Mouse (Mus musculus): ENCODE measurements around the gene Mfap3l.
A peak's percentile ranks its signal among the peaks of the same experiment; 100 is the strongest.
"Not testable (repeated sequence)": the region's sequence is repeated elsewhere in the genome, so short reads cannot be mapped to it uniquely, and the experiment has no call there.

Gene Mfap3l

DNA sequence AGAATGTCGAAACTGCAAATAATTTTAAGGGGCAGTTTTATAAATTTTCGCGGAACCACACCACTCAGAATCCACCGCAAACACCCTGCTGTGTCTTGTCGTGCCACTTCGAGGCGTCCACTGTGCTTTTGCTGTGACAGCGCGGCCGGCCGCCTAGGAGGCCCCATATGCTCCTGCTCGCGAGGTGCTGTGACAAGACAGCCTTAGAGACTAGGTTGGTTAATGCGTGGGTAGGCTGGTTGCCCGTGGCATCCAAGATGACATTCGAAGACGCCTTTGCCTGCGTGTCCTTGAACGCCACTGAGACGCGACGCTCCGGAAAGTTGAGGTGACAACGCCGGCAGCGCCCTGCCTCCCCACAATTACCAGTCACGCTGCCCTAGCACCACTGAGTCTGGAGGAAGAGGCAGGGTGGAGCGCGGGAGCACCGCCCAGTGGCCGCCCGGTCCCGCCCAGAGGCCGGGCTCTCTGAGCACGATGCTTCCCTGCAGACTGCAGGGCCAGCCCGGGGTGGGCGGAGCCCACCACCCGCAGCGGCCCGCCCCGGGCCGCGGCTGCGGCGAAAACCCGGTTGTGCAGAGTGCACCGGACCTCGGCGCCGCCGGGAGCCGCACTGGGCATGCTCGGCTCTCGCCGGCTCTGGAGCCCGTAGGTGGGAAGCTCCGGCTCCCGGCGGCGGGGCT, at the start of gene Mfap3l:
Gene Mfap3l (plus strand): TSS at position 578 of the 683 bp plus-strand sequence.
- DNase-seq: peak; percentile 71

GRCm38 (mm10) chr8:60583369-60583768, 49.3 kb upstream of the Mfap3l start:
- DNase-seq: no peak

DNA sequence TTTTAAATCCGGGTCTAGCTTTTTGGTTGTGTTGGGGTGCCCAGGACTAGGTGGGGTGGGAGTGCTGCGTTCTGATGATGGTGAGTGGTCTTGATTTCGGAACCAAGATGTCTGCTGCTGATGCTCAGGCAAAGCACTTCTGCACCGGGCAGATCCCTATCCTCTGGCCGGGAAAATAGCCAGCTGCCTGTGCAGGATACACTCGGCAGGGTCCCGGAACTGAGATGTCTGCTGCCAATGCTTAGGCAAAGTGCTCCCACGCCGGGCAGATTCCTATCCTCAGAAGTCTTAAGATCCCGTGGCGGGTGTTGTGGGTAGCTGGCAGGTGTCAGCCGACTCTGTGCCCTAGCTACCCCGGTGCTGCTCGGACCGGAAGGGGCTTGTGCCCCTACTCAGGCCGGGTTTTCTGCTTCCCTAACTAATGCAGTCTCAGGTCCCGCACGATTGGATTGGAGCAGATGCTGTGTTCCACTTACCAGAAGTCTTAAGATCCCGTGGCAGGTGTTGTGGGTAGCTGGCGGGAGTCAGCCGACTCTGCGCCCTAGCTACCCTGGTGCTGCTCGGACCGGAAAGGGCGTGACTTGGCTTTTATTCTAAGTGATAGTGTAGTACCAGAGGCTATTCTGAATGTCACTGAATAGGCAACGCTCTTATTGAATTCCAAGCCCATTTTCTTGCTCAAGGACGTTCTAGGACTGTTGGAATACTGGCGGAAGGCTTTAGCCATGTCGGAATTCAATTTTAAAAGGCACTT, 41.1 kb upstream of the Mfap3l start:
- DNase-seq: not testable (repeated sequence)

GRCm38 (mm10) chr8:60594761-60595160, 37.9 kb upstream of the Mfap3l start:
- DNase-seq: no peak

- no peak for DNase-seq
Measured at GRCm38 (mm10) chr8:60611580-60612111, 21.0 kb upstream of the Mfap3l start.

GRCm38 (mm10) chr8:60616928-60617327, 15.7 kb upstream of the Mfap3l start:
- DNase-seq: peak in 1 of 2 experiments; percentile 22

DNA sequence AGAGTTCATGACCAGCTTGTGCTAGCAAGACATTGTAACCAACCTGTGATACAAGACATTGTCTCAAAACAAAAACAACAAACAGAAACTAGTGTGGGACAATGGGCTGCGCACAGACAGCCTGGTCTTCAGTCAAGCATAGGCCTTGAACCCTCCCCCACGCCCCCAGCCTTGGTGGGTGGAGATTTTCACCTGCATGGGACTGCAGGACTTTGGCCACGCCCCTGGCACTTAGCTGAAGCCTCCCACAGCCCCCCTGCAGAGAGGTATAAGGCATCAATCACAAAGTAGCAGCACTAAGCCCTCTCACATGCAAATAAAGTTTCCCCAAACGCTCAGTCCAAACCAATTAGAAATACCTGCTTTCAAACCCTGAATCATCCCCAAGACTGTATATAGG, 11.1 kb upstream of the Mfap3l start:
- no peak for DNase-seq

DNA sequence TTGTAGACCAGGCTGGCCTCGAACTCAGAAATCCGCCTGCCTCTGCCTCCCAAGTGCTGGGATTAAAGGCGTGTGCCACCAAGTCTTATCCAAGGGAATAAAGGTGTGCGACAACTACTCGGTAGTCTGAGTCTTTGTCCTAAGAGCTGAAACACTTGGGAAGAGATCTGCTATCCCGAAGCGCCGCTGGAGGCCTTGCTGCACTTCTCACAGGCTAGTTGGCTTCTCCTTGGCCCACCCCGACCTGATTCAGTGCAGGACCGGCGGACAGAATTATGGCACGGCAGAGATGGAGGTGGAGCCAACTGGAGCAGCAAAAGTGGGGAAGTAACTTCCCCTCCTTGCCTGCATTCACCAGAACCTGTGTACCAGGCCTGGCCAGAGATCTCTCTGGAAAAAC, 10.6 kb upstream of the Mfap3l start:
- DNase-seq: no peak

DNA sequence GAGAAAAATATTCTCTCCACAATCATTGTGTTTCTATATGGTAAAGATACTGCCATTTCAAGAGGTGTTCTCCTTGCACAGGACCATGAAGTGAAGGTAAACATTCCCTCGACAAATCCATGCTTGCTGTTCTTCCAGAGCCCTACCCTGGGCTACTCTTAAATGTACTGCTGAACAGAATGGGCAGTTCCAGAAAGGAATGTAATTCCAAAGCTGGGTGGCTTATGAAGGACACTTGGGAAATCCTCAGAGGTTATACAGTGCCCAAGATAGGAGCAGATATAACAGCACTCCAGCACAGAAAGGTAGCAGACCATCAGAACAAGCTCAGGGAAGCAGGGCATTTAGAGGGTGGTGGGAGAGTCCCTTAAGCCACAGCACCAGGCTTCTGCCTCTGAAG, 9.2 kb upstream of the Mfap3l start:
- no peak for DNase-seq

- no peak for DNase-seq
Measured at GRCm38 (mm10) chr8:60624722-60625121, 7.9 kb upstream of the Mfap3l start.

DNA sequence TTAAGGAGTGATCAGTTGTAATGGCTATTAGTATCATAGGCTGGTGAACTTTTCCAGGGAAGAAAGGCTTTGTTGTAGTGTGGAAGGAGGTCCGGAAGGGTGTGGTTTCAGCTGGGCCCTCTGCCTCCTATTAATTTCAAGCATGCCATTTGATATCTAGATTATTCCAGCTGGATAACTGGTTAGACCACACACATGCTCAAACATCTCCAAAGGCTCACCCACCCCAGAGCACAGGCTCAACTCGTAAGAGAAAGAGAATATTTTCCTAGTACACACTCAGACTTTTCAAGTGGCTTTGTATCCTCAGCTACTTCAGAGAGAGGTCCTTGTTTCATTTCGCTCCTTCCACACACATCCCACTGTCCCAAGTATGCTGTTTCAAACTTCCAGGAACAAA, 4.7 kb upstream of the Mfap3l start:
- DNase-seq: no peak

DNA sequence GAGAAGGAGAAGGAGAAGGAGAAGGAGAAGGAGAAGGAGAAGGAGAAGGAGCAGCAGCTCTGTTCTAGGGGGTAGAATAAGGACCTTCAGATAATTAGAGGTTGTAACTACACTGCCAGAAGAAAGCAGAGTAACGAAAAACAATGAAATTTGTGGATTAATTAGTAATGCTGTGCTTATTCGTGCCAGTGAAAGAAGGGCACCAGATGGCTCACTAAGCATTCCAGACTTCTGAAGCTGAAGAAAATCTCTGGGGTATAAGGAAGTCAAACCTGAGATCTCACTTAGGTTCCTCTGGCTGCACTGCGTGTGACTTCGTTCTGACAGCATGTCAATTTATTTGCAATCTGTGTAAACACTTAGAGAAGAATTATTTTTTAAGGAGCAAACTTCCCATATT, 3.6 kb upstream of the Mfap3l start:
- DNase-seq: no peak

- peak; percentile 9 to 22 for DNase-seq
Measured at GRCm38 (mm10) chr8:60631504-60631934, 1.1 kb upstream of the Mfap3l start.

- DNase-seq: no peak
Measured at GRCm38 (mm10) chr8:60632933-60633655, 467 bp downstream of the Mfap3l start.

DNA sequence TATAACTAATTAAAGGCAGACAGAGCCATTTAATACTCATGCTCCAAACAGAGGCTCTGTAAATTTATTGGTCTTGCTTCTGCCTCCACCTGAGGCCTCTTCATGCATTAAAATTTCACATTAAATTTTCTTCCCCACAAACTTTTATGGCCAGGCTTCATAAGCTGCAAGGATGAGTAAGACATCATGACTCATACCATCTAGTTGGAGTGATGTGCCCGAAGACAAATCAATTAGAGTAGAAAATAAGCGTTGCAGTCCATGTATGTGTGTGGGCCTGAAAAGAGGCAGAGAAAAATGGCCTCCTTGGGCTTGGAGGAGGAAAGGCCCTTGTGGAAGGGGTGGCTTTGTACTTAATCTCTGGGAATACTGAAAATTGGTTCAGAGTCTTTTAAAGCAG, 2.3 kb downstream of the Mfap3l start:
- DNase-seq: no peak

GRCm38 (mm10) chr8:60635846-60636245, 3.2 kb downstream of the Mfap3l start:
- DNase-seq: no peak

DNA sequence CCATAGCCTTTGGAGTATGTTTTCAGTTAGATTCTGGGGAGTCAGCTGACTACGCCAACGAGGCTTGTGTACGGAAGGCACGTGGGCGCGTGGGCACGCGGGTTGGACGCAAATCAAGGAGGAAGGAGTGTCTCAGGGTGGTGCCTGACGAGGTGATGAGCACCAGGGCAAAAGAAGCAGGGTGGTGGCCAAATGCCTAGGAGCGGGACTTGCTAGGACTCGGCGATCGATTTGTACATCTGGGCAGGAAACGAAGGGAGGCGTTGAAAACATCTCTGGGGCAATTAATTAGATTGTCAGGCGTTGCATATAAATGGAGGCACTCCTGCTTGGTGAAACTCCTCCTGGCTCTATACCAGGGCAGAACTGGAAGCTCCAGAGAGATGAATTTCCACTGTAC, 7.4 kb downstream of the Mfap3l start:
- no peak for DNase-seq

DNA sequence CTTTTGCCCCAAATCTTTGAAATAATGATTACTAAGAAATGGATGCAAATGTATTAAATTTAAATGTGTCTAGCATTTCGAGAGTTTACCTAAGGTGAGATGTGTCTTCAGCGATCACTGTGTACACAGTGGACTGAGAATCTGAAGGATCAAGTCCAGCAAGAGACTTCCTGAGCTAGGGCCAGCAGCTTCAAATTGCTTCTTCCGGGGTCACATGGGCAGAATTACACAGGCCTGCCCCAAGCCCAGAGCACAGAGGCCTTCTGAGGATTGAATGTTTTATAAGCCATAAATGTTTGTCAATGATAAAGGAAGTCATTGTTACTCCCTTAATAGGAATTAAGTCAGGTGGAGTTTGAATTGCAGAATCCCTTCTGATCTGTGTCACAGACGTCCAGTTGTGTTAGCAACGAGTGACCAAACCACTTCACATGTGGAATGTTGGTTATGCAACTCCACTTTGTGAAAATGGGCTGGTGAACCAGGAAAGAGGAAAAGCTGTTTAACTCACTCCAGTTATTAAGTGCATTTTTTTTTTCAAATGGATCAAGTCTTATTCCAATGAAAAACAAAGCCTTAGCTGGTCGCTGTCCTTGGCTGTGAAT, 10.9 kb downstream of the Mfap3l start:
- DNase-seq: no peak

DNA sequence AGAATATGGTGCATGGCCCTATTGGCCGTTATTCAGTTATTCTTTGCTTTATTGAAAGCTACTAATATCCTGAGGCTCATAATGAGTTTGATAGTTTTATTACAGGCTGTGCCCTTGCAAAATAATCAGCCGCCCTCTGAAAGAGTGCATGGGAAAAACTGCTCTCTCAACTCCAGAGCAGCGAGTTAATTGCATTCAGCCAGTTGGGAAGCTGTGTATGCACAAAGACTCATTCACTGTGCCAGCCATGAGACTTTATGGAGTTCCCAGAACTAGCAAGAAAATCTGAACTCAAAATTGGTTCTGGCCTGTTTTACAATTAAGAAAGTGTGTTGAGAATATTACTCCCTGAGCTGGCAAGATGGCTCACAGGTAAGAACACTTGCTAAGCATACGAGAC, 12.5 kb downstream of the Mfap3l start:
- no peak for DNase-seq

DNA sequence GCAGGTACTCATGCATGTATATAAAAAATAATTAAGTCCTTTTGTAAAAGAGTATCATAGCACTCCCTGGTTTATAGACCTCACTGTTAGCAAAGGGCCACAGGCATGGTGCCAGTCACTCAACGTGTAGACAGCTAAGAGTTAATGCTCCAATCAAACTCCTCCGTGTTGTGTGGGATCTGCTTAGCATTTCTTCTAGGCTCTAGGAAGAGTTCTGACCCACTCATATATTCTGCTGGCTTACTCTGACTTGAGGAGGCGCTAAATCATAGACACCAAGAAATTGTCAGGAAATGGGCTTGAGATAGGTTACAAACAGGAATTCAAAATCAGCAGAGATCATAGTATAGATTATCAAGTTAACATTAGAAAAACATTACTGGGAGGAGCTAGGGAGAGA, 13.3 kb downstream of the Mfap3l start:
- DNase-seq: no peak

GRCm38 (mm10) chr8:60647291-60647690, 14.7 kb downstream of the Mfap3l start:
- no peak for DNase-seq

DNA sequence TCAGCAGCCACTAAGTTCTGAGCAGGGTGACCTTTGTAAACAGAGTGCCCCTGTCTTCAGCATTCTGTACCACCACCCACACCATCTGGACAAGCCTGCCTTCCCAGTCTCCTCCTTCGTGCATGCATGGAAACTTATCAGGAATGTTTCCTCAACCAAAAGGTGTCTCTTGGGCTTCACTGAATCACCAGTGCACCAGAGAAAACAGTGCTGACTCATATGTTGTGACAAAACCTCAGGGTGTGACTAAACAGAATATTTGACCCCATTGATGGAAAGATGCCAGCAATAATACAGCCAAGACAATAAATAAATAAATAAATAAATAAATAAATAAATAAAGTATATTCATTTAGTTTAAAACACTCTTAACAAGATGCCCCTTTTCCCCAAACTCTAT, 16.5 kb downstream of the Mfap3l start:
- no peak for DNase-seq

DNA sequence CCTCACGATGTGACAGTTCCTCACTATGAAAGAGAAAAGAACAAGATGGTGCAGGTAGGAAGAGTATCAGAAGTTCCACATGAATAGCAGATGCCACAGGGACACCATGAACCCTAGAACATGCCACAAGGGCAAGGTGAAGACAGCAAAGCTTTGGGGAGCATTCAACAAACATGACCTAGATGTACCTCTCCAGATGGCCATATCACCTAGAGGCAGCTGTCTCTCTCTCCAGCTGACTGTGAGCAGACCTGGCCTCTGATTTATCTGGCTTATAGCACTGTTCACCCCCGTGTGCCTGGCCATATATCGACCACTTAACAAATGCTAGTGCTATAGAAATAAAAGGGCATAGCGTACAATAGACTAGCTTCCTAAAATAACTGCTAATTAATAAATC, 17.5 kb downstream of the Mfap3l start:
- no peak for DNase-seq

All from spleen, adult 18-20 months (tissue).